Mouse (Mus musculus) testis, adult 2 months (tissue): ENCODE data around the gene Cmas.

Experiments
- CTCF ChIP-seq: fragments of 200-500 bp; IDR thresholded peaks from 2 replicates; pipeline ENCODE4 v1.5.1; 2012; ENCODE audit warnings: low read depth, mild to moderate bottlenecking, inconsistent platforms, low read length, moderate library complexity; ENCODE audit not compliant: control insufficient read depth, insufficient read depth, insufficient replicate concordance
- POLR2A ChIP-seq: fragments of 200-500 bp; IDR thresholded peaks from 2 replicates; pipeline ENCODE4 v1.6.1; 2012; ENCODE audit warnings: low read depth, mild to moderate bottlenecking, inconsistent platforms, low read length, moderate library complexity; ENCODE audit not compliant: control insufficient read depth

DNA sequence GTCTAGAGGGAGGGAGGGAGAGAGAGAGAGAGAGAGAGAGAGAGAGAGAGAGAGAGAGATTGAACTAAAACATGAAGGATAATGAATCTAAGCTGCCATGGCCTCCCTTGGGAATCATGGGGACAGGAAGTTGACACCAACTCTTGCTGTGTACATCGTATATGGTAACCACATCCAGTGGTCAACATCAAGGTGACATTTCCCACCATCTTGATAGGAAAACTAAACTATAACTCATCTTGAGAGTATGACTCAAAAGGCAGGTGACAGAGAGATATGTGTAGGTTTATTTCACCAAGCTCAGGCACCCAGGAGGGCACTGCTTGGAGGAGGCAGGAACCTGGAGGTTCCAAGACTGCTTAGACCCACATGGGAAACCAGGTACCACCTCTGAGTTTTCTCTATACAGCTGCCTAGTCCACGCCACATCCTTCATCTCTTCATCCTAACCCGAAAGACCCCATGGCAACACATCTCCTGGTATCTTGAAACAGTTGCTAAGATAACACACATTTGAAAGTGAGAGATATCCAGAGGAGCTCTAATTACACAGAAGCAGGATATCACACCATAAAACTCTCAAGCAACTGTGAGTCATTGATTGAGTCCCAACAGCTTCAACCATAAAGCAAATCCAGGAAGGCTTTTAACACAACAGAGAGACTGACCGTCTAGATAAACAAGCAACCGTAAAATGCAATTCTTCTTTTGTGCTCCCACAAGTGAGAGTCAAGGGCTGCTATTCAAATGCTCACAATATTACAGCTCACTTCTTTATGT is 66.7 kb downstream of the Cmas start:
- no peak for TF ChIP-seq POLR2A
- TF ChIP-seq CTCF = no peak
